Mouse (Mus musculus): ENCODE data around the gene Pef1. TPM values are rescaled to one million over a fixed set of nuclear protein-coding genes. Genes with fewer than 3 reads are reported as not detected.

Pef1 gene
- polyA plus RNA-seq, 2 experiments, result 24.9 to 38.9 TPM

DNA sequence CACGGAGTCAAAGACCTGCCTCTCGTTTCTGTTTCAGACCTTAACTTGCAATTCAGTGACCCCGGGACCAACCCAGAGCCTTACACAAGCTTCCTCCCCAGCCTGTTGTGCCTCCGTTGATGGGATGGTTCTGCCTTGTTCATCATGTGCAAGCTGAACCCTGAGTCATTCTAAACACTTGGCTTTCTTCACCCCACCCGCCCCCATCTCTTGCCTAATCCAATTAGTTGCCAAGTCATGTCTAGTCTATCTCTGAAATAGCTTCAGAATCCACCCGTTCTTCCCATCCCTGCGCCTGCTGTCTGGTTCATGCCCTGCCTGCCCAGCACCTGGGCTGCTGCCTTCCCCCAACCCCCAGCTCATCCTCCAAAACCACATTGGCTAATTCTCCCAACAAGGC lies 9.9 kb downstream of the Pef1 start:
- DNase-seq (ENCODE audit: low read depth in 3 of 3, low spot score in 3 of 3) (peak in 1 of 3 experiments; percentile 36), ATAC-seq (ENCODE audit: insufficient read depth) (peak; percentile 29; the same call in 1 of the 2 replicates)
- WGBS (ENCODE audit: insufficient replicate concordance), result 58% methylated on average over 7 of the region's 7 CpGs
- no peak overlapping the region for H3K4me3 ChIP-seq (ENCODE audit: insufficient read depth in 1 of 2, low read depth in 2 of 2, low read length in 2 of 2)
- no peak overlapping the region for H3K4me2 ChIP-seq (ENCODE audit: low read depth)
- H3K4me1 ChIP-seq (replicated peaks; ENCODE audit: control insufficient read depth in 2 of 2, insufficient read depth in 2 of 2, low read length in 1 of 2), result peaks cover 13 to 28% of the 10 kb centered on the region in 2 experiments
- H3K27me3 ChIP-seq (ENCODE audit: control insufficient read depth, insufficient read depth, low read length), result no peaks in the 10 kb centered on the region
- no peaks in the 10 kb centered on the region for H3K36me3 ChIP-seq (replicated peaks; ENCODE audit: control insufficient read depth, insufficient read depth, low read depth)
- TF ChIP-seq CTCF (IDR thresholded peaks at IDR 0.05; ENCODE audit: low read depth) (no peak), EP300 (IDR thresholded peaks at IDR 0.05; ENCODE audit: low read depth) (no peak)
- H3K9me3 ChIP-seq (ENCODE audit: control insufficient read depth, low read length), result no peaks in the 10 kb centered on the region
- peak overlapping the region; percentile 12; the same call in 1 of the 2 replicates for H3K27ac ChIP-seq
- H3K9ac ChIP-seq (replicated peaks), result no peak overlapping the region

DNA sequence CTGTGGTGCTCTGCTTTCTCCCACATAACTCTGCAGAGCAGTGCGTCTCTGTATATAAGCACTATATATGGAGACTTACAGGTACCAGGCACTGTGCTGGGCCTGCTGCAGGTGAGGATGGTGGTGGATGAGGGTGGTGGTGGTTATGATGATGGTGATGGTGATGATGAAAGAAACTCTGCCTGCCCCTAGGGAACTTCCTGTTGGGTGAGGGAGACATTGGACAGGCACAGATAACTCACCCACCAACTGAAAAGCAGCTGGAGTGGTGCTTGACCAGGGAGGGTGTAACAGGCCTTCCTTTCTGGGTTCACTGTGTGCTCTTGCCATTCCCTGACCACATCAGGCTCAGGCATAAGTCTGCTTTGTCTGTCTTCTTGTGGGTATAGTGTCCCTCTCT lies 10.4 kb downstream of the Pef1 start:
- 83% methylated on average over 1 of the region's 1 CpGs for WGBS (ENCODE audit: insufficient replicate concordance)
- no peaks in the 10 kb centered on the region for H3K27me3 ChIP-seq (ENCODE audit: control insufficient read depth, insufficient read depth, low read length)
- peaks cover 13 to 28% of the 10 kb centered on the region in 2 experiments for H3K4me1 ChIP-seq (replicated peaks; ENCODE audit: control insufficient read depth in 2 of 2, insufficient read depth in 2 of 2, low read length in 1 of 2)
- H3K9ac ChIP-seq (replicated peaks), result no peak overlapping the region
- H3K4me2 ChIP-seq (ENCODE audit: low read depth), result no peak overlapping the region
- DNase-seq (ENCODE audit: low read depth in 3 of 3, low spot score in 3 of 3), result no peak
- ATAC-seq (ENCODE audit: insufficient read depth), result no peak
- H3K27ac ChIP-seq, result peak overlapping the region; percentile 12; the same call in 1 of the 2 replicates
- H3K9me3 ChIP-seq (ENCODE audit: control insufficient read depth, low read length), result no peaks in the 10 kb centered on the region
- no peaks in the 10 kb centered on the region for H3K36me3 ChIP-seq (replicated peaks; ENCODE audit: control insufficient read depth, insufficient read depth, low read depth)
- H3K4me3 ChIP-seq (ENCODE audit: insufficient read depth in 1 of 2, low read depth in 2 of 2, low read length in 2 of 2), result no peak overlapping the region
- TF ChIP-seq CTCF (IDR thresholded peaks at IDR 0.05; ENCODE audit: low read depth) (no peak), EP300 (IDR thresholded peaks at IDR 0.05; ENCODE audit: low read depth) (no peak)

DNA sequence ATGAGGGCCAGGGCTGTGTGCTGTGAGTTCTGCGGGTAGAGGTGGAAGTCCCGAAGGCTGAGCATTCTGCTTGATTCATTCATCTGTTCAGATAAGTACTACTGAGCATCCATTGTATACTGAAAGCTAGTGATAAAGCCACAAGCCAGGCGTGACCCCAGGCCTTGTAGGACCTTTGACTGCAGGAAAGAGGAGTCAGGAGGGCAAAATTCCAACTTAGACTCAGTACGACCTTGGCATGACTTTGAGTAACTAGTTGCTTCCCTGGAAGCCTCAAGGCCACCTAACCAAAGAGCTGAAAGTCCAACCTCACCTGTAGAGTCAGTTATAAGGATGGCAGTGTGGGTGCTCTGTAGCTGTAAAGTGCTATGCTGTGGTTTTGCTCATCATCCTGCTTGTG lies 18.4 kb downstream of the Pef1 start:
- no peaks in the 10 kb centered on the region for H3K4me1 ChIP-seq (replicated peaks; ENCODE audit: control insufficient read depth in 2 of 2, insufficient read depth in 2 of 2, low read length in 1 of 2)
- H3K27me3 ChIP-seq (ENCODE audit: control insufficient read depth, insufficient read depth, low read length), result no peaks in the 10 kb centered on the region
- no peak overlapping the region for H3K4me3 ChIP-seq (ENCODE audit: insufficient read depth in 1 of 2, low read depth in 2 of 2, low read length in 2 of 2)
- DNase-seq (ENCODE audit: low read depth in 3 of 3, low spot score in 3 of 3) (no peak), ATAC-seq (ENCODE audit: insufficient read depth) (no peak)
- peaks cover 5% of the 10 kb centered on the region; the same call in 1 of the 2 replicates for H3K36me3 ChIP-seq (replicated peaks; ENCODE audit: control insufficient read depth, insufficient read depth, low read depth)
- WGBS (ENCODE audit: insufficient replicate concordance), result 55% methylated on average over 4 of the region's 4 CpGs
- no peak overlapping the region for H3K27ac ChIP-seq
- TF ChIP-seq CTCF (IDR thresholded peaks at IDR 0.05; ENCODE audit: low read depth), result no peak
- no peak for TF ChIP-seq EP300 (IDR thresholded peaks at IDR 0.05; ENCODE audit: low read depth)
- H3K9ac ChIP-seq (replicated peaks), result no peak overlapping the region
- no peak overlapping the region for H3K4me2 ChIP-seq (ENCODE audit: low read depth)
- H3K9me3 ChIP-seq (ENCODE audit: control insufficient read depth, low read length), result no peaks in the 10 kb centered on the region

DNA sequence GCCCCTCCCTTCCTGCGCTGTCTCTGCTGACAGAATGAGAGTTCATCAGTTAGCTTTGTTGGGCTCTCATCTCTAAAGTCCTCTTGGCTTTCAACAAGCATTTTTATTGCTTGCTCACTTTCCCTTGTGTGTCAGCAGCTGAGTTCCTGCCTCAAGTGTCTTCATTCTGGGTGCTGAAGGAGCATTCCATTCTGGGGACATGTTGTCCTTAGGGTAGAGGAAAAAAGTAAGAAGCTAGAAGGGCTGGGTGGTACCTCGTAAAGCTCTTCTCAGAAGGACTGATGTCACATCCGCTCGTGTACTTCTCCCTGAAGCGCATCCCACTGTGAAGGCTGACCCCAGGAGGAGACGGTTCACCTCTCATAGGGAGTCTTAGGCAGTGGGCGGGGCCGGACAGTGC lies 19.2 kb downstream of the Pef1 start:
- H3K27me3 ChIP-seq (ENCODE audit: control insufficient read depth, insufficient read depth, low read length), result no peaks in the 10 kb centered on the region
- no peak overlapping the region for H3K4me2 ChIP-seq (ENCODE audit: low read depth)
- H3K36me3 ChIP-seq (replicated peaks; ENCODE audit: control insufficient read depth, insufficient read depth, low read depth), result peaks cover 9% of the 10 kb centered on the region; the same call in 1 of the 2 replicates
- 82% methylated on average over 8 of the region's 8 CpGs for WGBS (ENCODE audit: insufficient replicate concordance)
- H3K27ac ChIP-seq, result no peak overlapping the region
- no peaks in the 10 kb centered on the region for H3K9me3 ChIP-seq (ENCODE audit: control insufficient read depth, low read length)
- TF ChIP-seq CTCF (IDR thresholded peaks at IDR 0.05; ENCODE audit: low read depth) (no peak), EP300 (IDR thresholded peaks at IDR 0.05; ENCODE audit: low read depth) (no peak)
- ATAC-seq (ENCODE audit: insufficient read depth) (no peak), DNase-seq (ENCODE audit: low read depth in 3 of 3, low spot score in 3 of 3) (no peak)
- H3K4me1 ChIP-seq (replicated peaks; ENCODE audit: control insufficient read depth in 2 of 2, insufficient read depth in 2 of 2, low read length in 1 of 2), result no peaks in the 10 kb centered on the region
- no peak overlapping the region for H3K4me3 ChIP-seq (ENCODE audit: insufficient read depth in 1 of 2, low read depth in 2 of 2, low read length in 2 of 2)
- no peak overlapping the region for H3K9ac ChIP-seq (replicated peaks)

DNA sequence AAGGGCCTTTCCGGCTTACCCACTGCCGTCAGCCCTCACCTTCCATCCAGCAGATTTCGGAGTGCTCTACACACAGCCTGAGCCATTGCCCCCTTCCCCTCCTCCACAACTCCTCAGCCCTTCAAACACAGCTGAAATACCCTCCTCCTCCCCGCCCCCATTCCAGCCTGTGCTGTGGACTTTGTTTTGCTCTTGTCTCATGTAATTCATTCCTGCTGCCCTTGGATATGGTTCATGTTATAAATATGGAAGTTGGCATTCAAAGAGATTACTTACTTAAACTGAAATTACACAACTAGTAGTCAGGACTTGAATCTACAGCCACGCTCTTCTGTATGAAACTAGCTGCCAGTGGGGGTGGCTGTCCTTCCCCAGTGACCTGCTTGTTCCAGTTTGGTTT lies 20.7 kb downstream of the Pef1 start:
- Histone ChIP-seq H3K27me3 (ENCODE audit: control insufficient read depth, insufficient read depth, low read length) (no peaks in the 10 kb centered on the region), H3K4me3 (ENCODE audit: insufficient read depth in 1 of 2, low read depth in 2 of 2, low read length in 2 of 2) (no peak overlapping the region), H3K36me3 (replicated peaks; ENCODE audit: control insufficient read depth, insufficient read depth, low read depth) (peaks cover 13% of the 10 kb centered on the region), H3K9ac (replicated peaks) (no peak overlapping the region), H3K27ac (no peak overlapping the region), H3K4me2 (ENCODE audit: low read depth) (no peak overlapping the region), H3K9me3 (ENCODE audit: control insufficient read depth, low read length) (no peaks in the 10 kb centered on the region), H3K4me1 (replicated peaks; ENCODE audit: control insufficient read depth in 2 of 2, insufficient read depth in 2 of 2, low read length in 1 of 2) (no peaks in the 10 kb centered on the region)
- WGBS (ENCODE audit: insufficient replicate concordance), result 85% methylated on average over 5 of the region's 5 CpGs
- DNase-seq (ENCODE audit: low read depth in 3 of 3, low spot score in 3 of 3) (no peak), ATAC-seq (ENCODE audit: insufficient read depth) (no peak)
- TF ChIP-seq CTCF (IDR thresholded peaks at IDR 0.05; ENCODE audit: low read depth) (no peak), EP300 (IDR thresholded peaks at IDR 0.05; ENCODE audit: low read depth) (no peak)
